Mouse (Mus musculus) cerebellum, adult 2 months (tissue): Measurements from ENCODE around the gene Castor1. TPM values are rescaled to one million over a fixed set of nuclear protein-coding genes. Genes with fewer than 3 reads are reported as not detected.

Source experiments
- DNase-seq, 2 experiments: peaks; one replicate each; pipeline ENCODE4 v3.0.0; 2021
- H3K27ac ChIP-seq: fragments of 200-500 bp; 2 replicates; pipeline ENCODE4 v1.5.1; 2012; ENCODE audit warnings: low read length, control low read depth, inconsistent platforms; ENCODE audit not compliant: insufficient read depth
- H3K27me3 ChIP-seq: fragments of 200-500 bp; 2 replicates; pipeline ENCODE4 v1.6.1; 2012; ENCODE audit warnings: inconsistent platforms, mild to moderate bottlenecking, low read length, moderate library complexity; ENCODE audit not compliant: control insufficient read depth, insufficient read depth
- H3K4me1 ChIP-seq: fragments of 200-500 bp; 2 replicates; pipeline ENCODE4 v1.6.1; 2011; ENCODE audit warnings: low read length; ENCODE audit not compliant: control insufficient read depth, insufficient read depth
- H3K4me3 ChIP-seq: fragments of 200-500 bp; replicated peaks from 2 replicates; pipeline ENCODE3; 2011; ENCODE audit warnings: mild to moderate bottlenecking, low read depth, low read length, control low read depth; ENCODE audit not compliant: insufficient read depth
- CTCF ChIP-seq: fragments of 200-500 bp; IDR thresholded peaks from 2 replicates; pipeline ENCODE4 v1.5.1; 2011; ENCODE audit warnings: low read depth, mild to moderate bottlenecking, control low read depth, low read length, moderate library complexity, borderline replicate concordance; ENCODE audit not compliant: insufficient read depth
- POLR2A ChIP-seq: fragments of 200-500 bp; IDR thresholded peaks from 2 replicates; pipeline ENCODE4 v1.6.1; 2011; ENCODE audit warnings: low read length, control low read depth, borderline replicate concordance; ENCODE audit not compliant: insufficient read depth
- WGBS: fragments of 180-500 bp; shearing (Covaris S2); methylation state at CpG from one replicate; pipeline ENCODE4 v1.1.7; 2018; 5-methylcytosine and 5-hydroxymethylcytosine counted together
- polyA plus RNA-seq: library from polyadenylated mRNA; depleted of rRNA; stranded (reverse); fragments of >200 nt; gene quantifications from 2 replicates; pipeline ENCODE4 v1.2.3, GENCODE M21; 2012

The Castor1 gene
- polyA plus RNA-seq, 1 experiment = 5.6 TPM

GRCm38 (mm10) chr11:4250290-4250689 lies 32.3 kb downstream of the Castor1 start:
- no peak for DNase-seq
- Histone ChIP-seq H3K27me3 (no peaks in the 10 kb centered on the region; the same call in 1 of the 2 replicates), H3K27ac (no peak overlapping the region), H3K4me3 (no peak overlapping the region), H3K4me1 (no peaks in the 10 kb centered on the region)
- WGBS = 82% methylated on average over 7 of the region's 7 CpGs
- TF ChIP-seq CTCF (no peak), POLR2A (no peak)

GRCm38 (mm10) chr11:4251376-4251775 lies 33.4 kb downstream of the Castor1 start:
- DNase-seq = no peak
- H3K27ac ChIP-seq = no peak overlapping the region
- no peak overlapping the region for H3K4me3 ChIP-seq
- 82% methylated on average over 3 of the region's 3 CpGs for WGBS
- TF ChIP-seq POLR2A = no peak
- H3K27me3 ChIP-seq = no peaks in the 10 kb centered on the region; the same call in 1 of the 2 replicates
- H3K4me1 ChIP-seq = no peaks in the 10 kb centered on the region

DNA sequence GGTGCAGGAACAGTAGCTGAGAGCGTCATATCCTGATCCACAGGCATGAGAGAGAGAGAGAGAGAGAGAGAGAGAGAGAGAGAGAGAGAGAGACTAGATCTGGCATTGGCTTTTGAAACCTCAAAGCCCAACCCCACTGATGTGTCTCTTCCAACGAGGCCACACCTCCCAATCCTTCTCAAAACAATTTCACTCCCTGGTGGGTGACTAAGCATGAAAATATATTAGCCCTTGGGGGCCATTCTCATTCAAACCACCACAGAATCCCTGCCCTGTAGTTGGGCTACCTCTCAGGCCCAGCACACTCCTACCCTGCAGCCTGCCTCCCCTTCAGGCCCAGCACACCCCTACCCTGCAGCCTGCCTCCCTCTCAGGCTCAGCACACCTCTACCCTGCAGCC lies 34.9 kb downstream of the Castor1 start:
- H3K4me1 ChIP-seq = no peaks in the 10 kb centered on the region
- TF ChIP-seq CTCF (no peak), POLR2A (no peak)
- DNase-seq = no peak
- no peak overlapping the region for H3K27ac ChIP-seq
- H3K4me3 ChIP-seq = no peak overlapping the region
- WGBS = 60% methylated on average over 2 of the region's 2 CpGs
- H3K27me3 ChIP-seq = no peaks in the 10 kb centered on the region; the same call in 1 of the 2 replicates

GRCm38 (mm10) chr11:4256846-4257607 lies 39.0 kb downstream of the Castor1 start, which contains the start of gene Lif:
Gene Lif, plus strand, starts transcription at chr11:4257557.
- TF ChIP-seq CTCF = no peak
- TF ChIP-seq POLR2A = no peak
- 72% methylated on average over 11 of the region's 11 CpGs for WGBS

GRCm38 (mm10) chr11:4257756-4258155 lies 39.7 kb downstream of the Castor1 start:
- H3K4me3 ChIP-seq = no peak overlapping the region
- no peaks in the 10 kb centered on the region for H3K27me3 ChIP-seq
- H3K4me1 ChIP-seq = peaks cover 10% of the 10 kb centered on the region; the same call in 1 of the 2 replicates
- TF ChIP-seq POLR2A (no peak), CTCF (no peak)
- WGBS = 49% methylated on average over 5 of the region's 5 CpGs
- DNase-seq = no peak
- no peak overlapping the region for H3K27ac ChIP-seq

More at GRCm38 (mm10) chr11:4256846-4257607, 39.0 kb downstream of the Castor1 start, which contains the start of gene Lif:
- no peak within 1 kb of the TSS for H3K27ac ChIP-seq
- no peaks in the 10 kb centered on the region; the same call in 1 of the 2 replicates for H3K27me3 ChIP-seq
- peaks cover 10% of the 10 kb centered on the region; the same call in 1 of the 2 replicates for H3K4me1 ChIP-seq
- no peak within 1 kb of the TSS for H3K4me3 ChIP-seq
- DNase-seq = no peak

DNA sequence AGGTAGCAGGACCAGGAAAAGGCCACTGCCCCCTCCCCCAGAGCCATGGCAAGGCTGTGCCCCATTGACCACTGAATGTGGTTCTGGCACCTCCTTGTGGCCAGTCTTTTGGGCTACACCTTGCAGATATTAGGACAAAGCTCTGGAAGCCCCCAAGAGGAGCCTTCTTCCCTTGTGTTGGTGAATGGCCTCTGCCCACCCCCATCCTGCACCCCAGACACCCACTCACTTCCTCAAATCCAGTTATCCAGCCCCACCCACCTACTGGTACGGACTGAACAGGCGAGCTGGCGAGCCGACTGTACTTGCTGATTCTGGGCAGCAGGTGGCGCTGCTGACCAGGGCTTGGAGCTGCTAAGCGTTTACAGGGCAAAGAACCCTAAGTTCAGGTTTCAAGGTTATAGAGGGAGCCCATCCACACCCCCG lies 40.6 kb downstream of the Castor1 start:
- Histone ChIP-seq H3K4me1 (peaks cover 10% of the 10 kb centered on the region; the same call in 1 of the 2 replicates), H3K4me3 (no peak overlapping the region), H3K27ac (no peak overlapping the region), H3K27me3 (no peaks in the 10 kb centered on the region)
- DNase-seq = peak; percentile 75 to 88
- TF ChIP-seq POLR2A (no peak), CTCF (peak; percentile 93)
- under 1% methylated on average over 7 of the region's 7 CpGs for WGBS

DNA sequence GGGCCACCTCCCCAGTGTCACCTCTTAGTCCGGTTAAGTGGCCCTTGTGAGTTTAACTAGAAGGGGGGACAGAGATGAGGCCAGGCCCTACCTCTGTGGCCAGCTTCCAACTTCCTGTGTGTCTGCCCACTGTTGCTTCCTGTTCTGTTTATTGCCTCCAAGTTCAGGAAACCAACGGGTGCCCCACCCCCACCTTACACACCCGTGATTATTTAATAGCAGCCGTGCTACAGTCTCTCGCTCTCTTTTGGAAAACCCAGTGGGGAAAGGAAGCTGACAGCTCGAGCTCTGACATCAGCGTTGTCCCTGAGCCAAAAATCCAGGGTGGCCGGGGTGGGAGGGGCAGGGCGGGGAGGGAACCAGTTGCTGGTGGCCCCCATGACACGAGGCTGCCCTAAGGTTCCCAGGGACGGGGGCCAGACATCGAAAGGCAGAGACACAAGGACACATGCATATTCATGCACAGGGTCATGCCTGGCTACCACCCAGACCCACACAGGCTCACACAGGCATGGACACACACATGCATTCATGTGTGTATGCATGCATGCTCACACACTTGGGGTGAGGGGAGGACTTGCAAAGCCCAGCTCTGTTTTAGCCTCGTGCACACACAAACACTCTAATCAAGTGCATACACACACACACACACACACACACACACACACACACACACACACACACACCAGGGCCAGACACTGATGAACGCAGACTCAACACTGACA lies 42.6 kb downstream of the Castor1 start:
- Histone ChIP-seq H3K27ac (no peak overlapping the region), H3K4me3 (no peak overlapping the region), H3K4me1 (peaks cover 10% of the 10 kb centered on the region; the same call in 1 of the 2 replicates), H3K27me3 (no peaks in the 10 kb centered on the region; the same call in 1 of the 2 replicates)
- WGBS = 15% methylated on average over 14 of the region's 14 CpGs
- DNase-seq = peak; percentile 25 to 34
- TF ChIP-seq POLR2A (no peak), CTCF (no peak)
